Comparison of ENCODE assay signal across 8 mouse cellular contexts in the genomic region with DNA sequence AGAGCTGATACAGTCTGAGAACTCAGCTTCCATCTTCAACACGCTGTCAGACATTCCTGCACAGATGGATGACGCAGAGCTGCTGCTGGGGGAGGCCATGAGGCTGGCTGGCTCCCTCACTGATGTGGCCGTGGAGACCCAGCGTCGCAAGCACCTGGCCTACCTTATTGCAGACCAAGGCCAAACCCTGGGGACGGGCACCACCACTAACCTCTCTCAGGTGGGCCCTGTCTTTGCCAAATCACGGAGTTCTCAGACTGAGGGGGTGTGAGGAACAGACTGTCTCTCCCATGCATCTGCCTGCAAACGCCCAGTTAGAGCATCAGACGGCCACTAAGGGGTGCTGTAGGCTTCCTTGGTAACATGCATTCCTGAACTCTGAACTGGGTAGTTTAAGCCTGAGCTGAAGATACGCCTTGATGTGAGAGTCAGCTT. TPM values are rescaled to one million over a fixed set of nuclear protein-coding genes. Genes with fewer than 3 reads are reported as not detected.
DNase-seq lines count a peak whose midpoint lies in the region; ATAC-seq and TF ChIP-seq lines count a peak whose summit lies in the region.

No protein-coding gene starts in this region.

- no peaks in the 10 kb centered on the region for H3K9me3 ChIP-seq in heart, postnatal 0 days (replicated peaks; ENCODE audit: control insufficient read depth, low read length)
- no peaks in the 10 kb centered on the region for H3K9me3 ChIP-seq in intestine, postnatal 0 days (ENCODE audit: control insufficient read depth)

- TF ChIP-seq EP300 in heart, postnatal 0 days (IDR thresholded peaks at IDR 0.05; ENCODE audit: low read depth), result no peak

- H3K36me3 ChIP-seq in heart, postnatal 0 days (replicated peaks; ENCODE audit: control insufficient read depth, insufficient read depth, low read length), result peaks cover 27% of the 10 kb centered on the region
- peaks cover 55% of the 10 kb centered on the region for H3K36me3 ChIP-seq in intestine, postnatal 0 days (ENCODE audit: control insufficient read depth, insufficient read depth)

- H3K4me1 ChIP-seq in heart, postnatal 0 days (ENCODE audit: control insufficient read depth, insufficient read depth), result no peaks in the 10 kb centered on the region
- H3K4me1 ChIP-seq in intestine, postnatal 0 days (replicated peaks; ENCODE audit: control insufficient read depth, insufficient read depth, low read length), result no peaks in the 10 kb centered on the region

- TF ChIP-seq CTCF in heart, postnatal 0 days (IDR thresholded peaks at IDR 0.05; ENCODE audit: low read depth), result peak; percentile 42
- TF ChIP-seq CTCF in intestine, postnatal 0 days (IDR thresholded peaks at IDR 0.05; ENCODE audit: low read depth), result peak; percentile 76

- WGBS in heart, postnatal 0 days, result 62% methylated on average over 10 of the region's 10 CpGs
- WGBS in intestine, postnatal 0 days, result 60% methylated on average over 10 of the region's 10 CpGs

- no peak overlapping the region for H3K9ac ChIP-seq in heart, postnatal 0 days (replicated peaks; ENCODE audit: low read depth, low read length)
- H3K9ac ChIP-seq in intestine, postnatal 0 days (ENCODE audit: low read depth, low read length), result no peak overlapping the region

- H3K4me2 ChIP-seq in heart, postnatal 0 days (ENCODE audit: low read depth, low read length), result no peak overlapping the region
- no peak overlapping the region for H3K4me2 ChIP-seq in intestine, postnatal 0 days (replicated peaks; ENCODE audit: low read depth)

- no peak for ATAC-seq in heart, postnatal 0 days (ENCODE audit: insufficient read depth, low read depth)
- no peak; the same call in 1 of the 2 replicates for ATAC-seq in intestine, postnatal 0 days

- H3K27me3 ChIP-seq in heart, postnatal 0 days (ENCODE audit: control insufficient read depth, insufficient read depth, low read length), result no peaks in the 10 kb centered on the region
- H3K27me3 ChIP-seq in intestine, postnatal 0 days (replicated peaks; ENCODE audit: control insufficient read depth, insufficient read depth, low read length), result no peaks in the 10 kb centered on the region

- DNase-seq in heart, postnatal 0 days (ENCODE audit: low spot score), result no peak
- no peak for DNase-seq in heart, adult 9 months (ENCODE audit: low spot score in 2 of 2)
- peak; percentile 28 for DNase-seq in thymus, postnatal 14 days
- no peak for DNase-seq in thymus, postnatal 25 days
- DNase-seq in ovary, postnatal 36 days (ENCODE audit: low spot score), result no peak
- no peak for DNase-seq in urinary bladder, adult 2 months (ENCODE audit: low spot score)
- no peak for DNase-seq in adrenal gland, adult 18-20 months (ENCODE audit: low spot score in 2 of 2)

- H3K27ac ChIP-seq in heart, postnatal 0 days (ENCODE audit: low read depth), result no peak overlapping the region
- no peak overlapping the region for H3K27ac ChIP-seq in intestine, postnatal 0 days (ENCODE audit: low read depth, low read length)

- no peak overlapping the region for H3K4me3 ChIP-seq in heart, postnatal 0 days (ENCODE audit: low read depth, low read length)
- no peak overlapping the region for H3K4me3 ChIP-seq in intestine, postnatal 0 days (ENCODE audit: low read depth, low read length)

RNA-seq across cellular contexts. Expression of gene Sgsm3, which starts 31.1 kb away (rescaled TPM):
- total RNA-seq in heart, postnatal 0 days (2014; rRNA removed; ENCODE audit: low replicate concordance), result 21.0 and 35.6 TPM in 2 replicates
- polyA plus RNA-seq in heart, postnatal 0 days (2015; fragmentation: Nextera tagmentation; extraction: Ambion mirVana), result 7.8 and 9.3 TPM in 2 replicates
- polyA plus RNA-seq in intestine, postnatal 0 days (2015; fragmentation: Nextera tagmentation; extraction: Ambion mirVana), result 13.3 and 13.4 TPM in 2 replicates
- polyA plus RNA-seq in urinary bladder, adult 2 months (2012; rRNA removed), result 44.7 and 47.8 TPM in 2 replicates
- 10 to 100 TPM; 15.6 to 26.6 TPM for total RNA-seq in adrenal gland, adult 18-20 months (2021)
